Mouse (Mus musculus): ENCODE data around the gene Plekhh3. TPM values are rescaled to one million over a fixed set of nuclear protein-coding genes. Genes with fewer than 3 reads are reported as not detected.
A peak's percentile ranks its signal among the peaks of the same experiment; 100 is the strongest.

Gene Plekhh3
- polyA plus RNA-seq, 1 experiment: 0.15 TPM

DNA sequence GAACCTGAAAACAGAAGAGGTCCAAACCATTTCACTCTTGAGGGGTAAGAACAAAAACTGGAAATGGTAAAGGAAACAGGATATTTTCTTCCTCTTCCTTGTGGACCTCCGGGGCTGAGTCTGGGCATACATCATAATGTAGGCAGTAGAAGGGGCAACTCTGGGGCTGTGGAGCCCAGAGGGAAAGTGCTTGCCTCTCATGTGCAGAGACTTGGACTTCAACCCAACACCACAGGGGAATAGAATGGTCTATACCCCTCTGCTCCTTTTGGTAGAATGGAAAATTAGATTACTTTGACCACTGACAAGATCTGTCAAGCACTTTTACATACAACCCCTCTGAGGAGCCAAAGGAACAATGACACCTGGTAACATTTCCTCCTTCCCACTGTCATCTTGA lies 23.9 kb upstream of the Plekhh3 start:
- Histone ChIP-seq H3K4me1 (ENCODE audit: control insufficient read depth) (peaks cover 45% of the 10 kb centered on the region), H3K4me3 (replicated peaks) (no peak overlapping the region), H3K36me3 (ENCODE audit: control insufficient read depth) (peaks cover 93% of the 10 kb centered on the region), H3K27me3 (ENCODE audit: control insufficient read depth) (no peaks in the 10 kb centered on the region), H3K9me3 (ENCODE audit: control insufficient read depth, low read length) (no peaks in the 10 kb centered on the region)
- TF ChIP-seq GATA1 (IDR thresholded peaks at IDR 0.05; ENCODE audit: low read length): no peak
- no peak for TF ChIP-seq TAL1 (IDR thresholded peaks at IDR 0.05; ENCODE audit: low read length)

DNA sequence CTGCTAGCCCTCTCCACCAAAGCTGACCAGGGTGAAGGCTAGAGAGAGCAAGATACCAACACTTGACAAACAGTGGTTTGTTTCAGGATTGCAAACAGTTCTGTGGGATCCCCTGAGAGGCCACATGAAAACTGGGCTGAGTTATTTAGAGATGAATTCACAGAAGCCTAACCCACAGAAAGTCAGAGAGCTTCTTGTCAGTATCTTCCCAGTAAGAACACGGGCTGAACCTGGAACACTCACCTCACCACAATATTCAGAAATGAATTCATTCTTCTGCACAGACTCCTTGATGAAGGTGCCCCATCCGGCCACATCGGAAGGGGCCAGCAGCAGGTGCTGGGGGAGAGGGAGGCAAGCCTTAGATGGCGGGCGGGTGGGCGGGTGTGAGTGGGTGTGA lies 23.5 kb upstream of the Plekhh3 start:
- peaks cover 89% of the 10 kb centered on the region for H3K36me3 ChIP-seq (ENCODE audit: control insufficient read depth)
- no peak overlapping the region for H3K4me3 ChIP-seq (replicated peaks)
- no peaks in the 10 kb centered on the region for H3K27me3 ChIP-seq (ENCODE audit: control insufficient read depth)
- no peaks in the 10 kb centered on the region for H3K9me3 ChIP-seq (ENCODE audit: control insufficient read depth, low read length)
- H3K4me1 ChIP-seq (ENCODE audit: control insufficient read depth): peaks cover 45% of the 10 kb centered on the region
- TF ChIP-seq GATA1 (IDR thresholded peaks at IDR 0.05; ENCODE audit: low read length) (no peak), TAL1 (IDR thresholded peaks at IDR 0.05; ENCODE audit: low read length) (no peak)

DNA sequence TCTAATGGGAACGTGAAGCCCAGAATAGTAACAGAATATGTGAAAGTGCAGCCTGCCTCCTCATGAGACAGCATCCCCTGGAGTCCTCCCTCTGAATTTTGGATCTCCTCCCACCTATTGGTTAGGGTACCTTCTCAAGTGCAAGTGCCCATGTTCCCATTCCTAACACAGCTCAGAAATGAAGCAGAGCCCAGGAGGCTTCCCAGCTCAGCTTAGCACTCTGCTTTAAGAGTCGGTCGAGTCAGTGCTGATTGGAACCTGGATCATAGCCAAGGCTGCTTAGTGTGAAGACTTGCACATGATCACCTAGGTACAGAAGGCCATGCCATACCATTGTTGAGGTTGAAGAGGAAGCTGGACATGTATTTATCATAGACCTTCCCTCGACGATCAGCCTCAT lies 23.0 kb upstream of the Plekhh3 start:
- Histone ChIP-seq H3K9me3 (ENCODE audit: control insufficient read depth, low read length) (no peaks in the 10 kb centered on the region), H3K36me3 (ENCODE audit: control insufficient read depth) (peaks cover 85% of the 10 kb centered on the region), H3K27me3 (ENCODE audit: control insufficient read depth) (no peaks in the 10 kb centered on the region), H3K4me3 (replicated peaks) (no peak overlapping the region), H3K4me1 (ENCODE audit: control insufficient read depth) (peaks cover 45% of the 10 kb centered on the region)
- TF ChIP-seq TAL1 (IDR thresholded peaks at IDR 0.05; ENCODE audit: low read length) (no peak), GATA1 (IDR thresholded peaks at IDR 0.05; ENCODE audit: low read length) (no peak)

DNA sequence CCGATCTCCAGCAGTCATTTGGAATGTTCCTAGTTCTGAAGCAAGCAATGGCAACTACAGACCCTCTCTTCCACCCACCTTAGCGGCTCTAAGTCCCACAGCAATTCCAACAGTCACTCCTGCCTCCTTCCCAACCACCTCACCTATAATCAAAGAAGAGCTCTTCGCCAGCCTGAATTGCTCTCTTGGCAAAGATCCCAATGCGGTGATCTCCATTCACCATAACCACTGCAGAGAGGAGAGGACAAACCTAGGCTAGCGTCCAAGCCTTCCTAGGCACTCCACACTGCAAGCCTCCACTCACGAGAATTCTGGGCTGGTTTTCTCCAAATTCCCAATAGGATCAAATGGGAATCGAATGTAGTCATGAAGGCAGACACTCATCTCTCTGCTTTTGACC lies 21.9 kb upstream of the Plekhh3 start:
- H3K4me3 ChIP-seq (replicated peaks): no peak overlapping the region
- peaks cover 48% of the 10 kb centered on the region for H3K4me1 ChIP-seq (ENCODE audit: control insufficient read depth)
- no peaks in the 10 kb centered on the region for H3K9me3 ChIP-seq (ENCODE audit: control insufficient read depth, low read length)
- peaks cover 83% of the 10 kb centered on the region for H3K36me3 ChIP-seq (ENCODE audit: control insufficient read depth)
- TF ChIP-seq GATA1 (IDR thresholded peaks at IDR 0.05; ENCODE audit: low read length) (no peak), TAL1 (IDR thresholded peaks at IDR 0.05; ENCODE audit: low read length) (no peak)
- H3K27me3 ChIP-seq (ENCODE audit: control insufficient read depth): no peaks in the 10 kb centered on the region

DNA sequence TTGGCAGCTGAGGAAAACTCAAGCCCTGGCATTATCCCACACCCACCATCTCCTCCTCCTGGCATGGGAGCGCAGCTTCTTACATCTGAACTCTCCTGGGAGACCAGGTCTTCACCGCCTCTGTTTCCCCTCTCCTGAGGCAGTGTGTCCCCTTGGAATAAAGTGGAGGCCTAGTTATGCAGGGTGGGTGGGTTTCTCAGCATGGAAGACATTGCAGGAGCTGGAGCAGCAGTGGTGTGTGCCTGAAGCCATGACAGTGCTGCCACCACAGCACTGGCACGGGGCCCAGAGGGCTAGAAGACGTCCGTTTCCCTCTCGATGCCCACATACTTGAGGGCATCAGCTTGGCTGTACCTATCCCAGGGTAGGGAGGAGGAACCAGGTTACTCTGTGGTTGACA lies 21.5 kb upstream of the Plekhh3 start:
- Histone ChIP-seq H3K4me1 (ENCODE audit: control insufficient read depth) (peaks cover 50% of the 10 kb centered on the region), H3K27me3 (ENCODE audit: control insufficient read depth) (no peaks in the 10 kb centered on the region), H3K9me3 (ENCODE audit: control insufficient read depth, low read length) (no peaks in the 10 kb centered on the region), H3K4me3 (replicated peaks) (no peak overlapping the region), H3K36me3 (ENCODE audit: control insufficient read depth) (peaks cover 81% of the 10 kb centered on the region)
- no peak for TF ChIP-seq TAL1 (IDR thresholded peaks at IDR 0.05; ENCODE audit: low read length)
- TF ChIP-seq GATA1 (IDR thresholded peaks at IDR 0.05; ENCODE audit: low read length): no peak

DNA sequence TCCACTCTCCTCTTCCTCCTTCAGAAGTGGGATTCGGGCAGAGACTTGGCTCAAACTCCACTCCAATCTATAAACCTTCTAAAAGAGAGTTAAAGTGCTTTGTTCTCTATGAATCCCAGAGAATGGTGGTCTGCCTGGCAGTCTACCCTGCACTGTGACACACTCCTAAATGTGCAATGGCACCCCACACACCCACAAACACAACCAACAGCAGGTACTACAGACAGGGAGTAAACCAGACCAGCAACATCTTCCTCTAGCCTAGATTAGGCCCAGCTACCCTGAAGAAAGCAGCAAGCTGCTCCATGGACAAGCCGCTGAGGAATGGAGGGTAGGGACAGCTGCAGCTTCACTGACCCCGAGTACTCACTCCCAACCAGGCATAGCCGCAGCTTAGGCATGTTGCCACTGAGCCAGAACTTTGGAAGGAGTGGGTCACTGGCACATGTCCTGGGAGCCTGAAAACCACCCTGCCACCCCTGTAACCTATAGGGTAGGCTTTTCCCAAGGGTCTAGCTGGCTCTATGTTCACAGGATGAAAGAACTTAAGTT lies 20.8 kb upstream of the Plekhh3 start:
- H3K9me3 ChIP-seq (ENCODE audit: control insufficient read depth, low read length): peaks cover 1% of the 10 kb centered on the region; the same call in 1 of the 2 replicates
- H3K36me3 ChIP-seq (ENCODE audit: control insufficient read depth): peaks cover 80% of the 10 kb centered on the region
- TF ChIP-seq GATA1 (IDR thresholded peaks at IDR 0.05; ENCODE audit: low read length): no peak
- no peak for TF ChIP-seq TAL1 (IDR thresholded peaks at IDR 0.05; ENCODE audit: low read length)
- H3K4me3 ChIP-seq (replicated peaks): no peak overlapping the region
- H3K27me3 ChIP-seq (ENCODE audit: control insufficient read depth): no peaks in the 10 kb centered on the region
- peaks cover 50% of the 10 kb centered on the region for H3K4me1 ChIP-seq (ENCODE audit: control insufficient read depth)

DNA sequence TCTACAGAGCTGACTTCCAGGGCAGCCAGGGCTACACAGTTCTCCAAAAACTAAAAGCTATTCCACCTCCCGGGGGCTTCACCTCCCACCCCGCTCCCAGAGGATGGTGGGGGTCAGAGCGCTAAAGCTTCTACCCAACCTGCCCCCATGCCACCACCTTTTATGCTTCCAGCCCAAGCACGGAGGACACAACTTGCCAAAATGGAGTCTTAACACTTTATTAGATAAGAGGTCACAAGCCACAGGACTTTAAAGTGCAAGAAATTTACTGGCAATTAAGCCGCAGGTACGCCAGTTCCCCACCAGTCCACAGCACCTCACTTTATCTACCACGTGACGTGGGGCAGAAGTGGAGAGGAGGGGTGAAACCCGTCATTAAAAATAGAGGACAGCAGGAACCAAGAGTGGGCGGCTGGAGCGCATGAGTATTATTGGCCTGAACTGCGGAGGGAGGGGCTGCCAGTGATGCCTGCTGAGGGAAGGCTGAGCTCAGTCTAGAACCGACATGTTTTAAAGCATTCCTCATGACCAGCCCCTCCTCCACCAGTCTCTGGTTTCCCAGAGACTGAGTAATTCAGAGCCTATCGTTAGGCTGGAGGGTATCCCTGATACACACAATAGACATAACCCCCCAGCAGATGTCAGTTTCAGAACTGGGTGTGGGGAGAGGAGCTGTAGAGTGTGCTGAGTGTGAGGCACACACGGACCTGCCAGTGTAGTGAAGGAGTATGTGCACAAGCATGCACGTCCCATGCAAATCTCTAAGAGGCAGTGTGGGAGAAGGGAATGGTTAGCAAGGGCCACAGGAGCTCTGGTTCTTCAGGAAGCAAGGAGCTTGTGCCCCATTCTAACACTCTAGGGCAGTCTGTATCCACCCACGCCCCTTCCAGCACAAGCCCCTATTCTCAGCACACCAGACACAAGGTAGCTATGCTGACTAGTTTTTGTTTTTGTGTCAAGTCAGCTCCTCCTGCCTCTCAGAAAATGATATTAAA lies 20.1 kb upstream of the Plekhh3 start:
- peaks cover 7% of the 10 kb centered on the region; the same call in 1 of the 2 replicates for H3K9me3 ChIP-seq (ENCODE audit: control insufficient read depth, low read length)
- H3K27me3 ChIP-seq (ENCODE audit: control insufficient read depth): no peaks in the 10 kb centered on the region
- H3K4me1 ChIP-seq (ENCODE audit: control insufficient read depth): peaks cover 50% of the 10 kb centered on the region
- H3K4me3 ChIP-seq (replicated peaks): no peak overlapping the region
- TF ChIP-seq TAL1 (IDR thresholded peaks at IDR 0.05; ENCODE audit: low read length): no peak
- no peak for TF ChIP-seq GATA1 (IDR thresholded peaks at IDR 0.05; ENCODE audit: low read length)
- peaks cover 79% of the 10 kb centered on the region for H3K36me3 ChIP-seq (ENCODE audit: control insufficient read depth)

DNA sequence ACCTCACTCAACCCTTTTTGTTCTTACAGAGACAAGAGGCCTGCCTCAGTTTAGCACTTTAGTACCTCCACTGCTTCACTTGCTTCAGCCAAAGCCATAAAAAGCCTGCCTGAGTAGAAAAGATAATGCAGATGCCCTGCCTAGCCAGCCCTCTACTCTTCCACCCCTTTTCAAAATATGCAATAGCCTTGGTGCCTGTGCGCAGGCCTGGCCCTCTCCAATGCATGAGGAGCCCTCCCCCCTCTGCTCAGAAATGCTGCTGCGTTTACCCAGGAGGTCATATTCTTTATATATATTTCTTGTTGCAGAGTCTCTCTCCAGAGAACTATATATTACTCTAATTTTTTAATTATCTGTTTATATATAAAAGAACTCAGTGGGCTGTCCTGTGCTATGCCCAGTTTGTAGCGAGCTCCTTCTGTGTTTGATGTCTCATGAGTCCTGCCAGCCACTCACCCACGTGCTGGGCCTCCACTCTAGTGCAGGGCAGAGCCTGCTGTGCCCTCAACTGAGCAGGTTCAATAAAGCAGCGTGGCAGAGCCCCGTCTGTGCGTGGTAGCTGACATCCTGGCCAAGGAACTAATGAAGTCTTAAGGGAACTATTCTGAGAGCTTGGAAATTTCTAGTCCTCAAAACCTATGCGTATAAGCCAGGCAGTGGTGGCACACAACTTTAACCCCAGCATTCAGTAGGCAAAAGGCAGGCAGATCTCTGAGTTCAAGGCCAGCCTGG lies 19.2 kb upstream of the Plekhh3 start:
- TF ChIP-seq TAL1 (IDR thresholded peaks at IDR 0.05; ENCODE audit: low read length) (no peak), GATA1 (IDR thresholded peaks at IDR 0.05; ENCODE audit: low read length) (no peak)
- Histone ChIP-seq H3K27me3 (ENCODE audit: control insufficient read depth) (no peaks in the 10 kb centered on the region; the same call in 1 of the 2 replicates), H3K4me1 (ENCODE audit: control insufficient read depth) (peaks cover 52% of the 10 kb centered on the region), H3K4me3 (replicated peaks) (peak overlapping the region; percentile 41), H3K9me3 (ENCODE audit: control insufficient read depth, low read length) (peaks cover 7% of the 10 kb centered on the region; the same call in 1 of the 2 replicates), H3K36me3 (ENCODE audit: control insufficient read depth) (peaks cover 71% of the 10 kb centered on the region)
